Comparison of ENCODE assay signal across 24 mouse cellular contexts in genomic region chr8:120333681-120334080, GRCm38 (mm10).
A peak's percentile ranks its signal among the peaks of the same experiment; 100 is the strongest.
DNase-seq lines count a peak whose midpoint lies in the region; ATAC-seq lines count a peak whose summit lies in the region.
"Had no signal": no experiment of that assay in that cellular context is flagged by ENCODE, and none has a peak within 500 bp of the region (broad histone marks: within the 10 kb centered on the region; RNA-seq: fewer than 3 reads in every experiment).

No protein-coding gene starts in this region.

- 81% methylated on average over 4 of the region's 4 CpGs for WGBS in heart, embryonic 11.5 days (ENCODE audit: insufficient replicate concordance)
- 87% methylated on average over 4 of the region's 4 CpGs for WGBS in midbrain, embryonic 10.5 days
- 91% methylated on average over 4 of the region's 4 CpGs for WGBS in midbrain, embryonic 14.5 days

- no peak overlapping the region for H3K9ac ChIP-seq in heart, embryonic 11.5 days (ENCODE audit: low read depth, low read length)
- H3K9ac ChIP-seq in midbrain, embryonic 14.5 days (replicated peaks; ENCODE audit: low read length) = no peak overlapping the region
- H3K9ac ChIP-seq: forebrain, postnatal 0 days; heart, embryonic 15.5 days; hindbrain, embryonic 12.5 days had no signal

- ATAC-seq in heart, embryonic 11.5 days (replicated peaks; ENCODE audit: insufficient number of reproducible peaks, low FRiP score, low TSS enrichment) = no peak
- ATAC-seq in midbrain, embryonic 14.5 days (ENCODE audit: low FRiP score, low TSS enrichment) = no peak
- ATAC-seq: forebrain, postnatal 0 days; intestine, postnatal 0 days had no signal

- H3K4me1 ChIP-seq in heart, embryonic 11.5 days (ENCODE audit: control insufficient read depth, insufficient read depth, low read length) = peaks cover 47% of the 10 kb centered on the region
- peaks cover 91% of the 10 kb centered on the region for H3K4me1 ChIP-seq in midbrain, embryonic 10.5 days
- H3K4me1 ChIP-seq in midbrain, embryonic 14.5 days (ENCODE audit: control insufficient read depth, insufficient read depth, low read length) = peaks cover 30% of the 10 kb centered on the region

- no peaks in the 10 kb centered on the region for H3K36me3 ChIP-seq in heart, embryonic 11.5 days (ENCODE audit: control insufficient read depth, insufficient read depth, low read length)
- no peaks in the 10 kb centered on the region for H3K36me3 ChIP-seq in midbrain, embryonic 10.5 days
- no peaks in the 10 kb centered on the region for H3K36me3 ChIP-seq in midbrain, embryonic 14.5 days (ENCODE audit: control insufficient read depth, insufficient read depth, low read length)
- H3K36me3 ChIP-seq: G1E; heart, embryonic 15.5 days; hindbrain, embryonic 12.5 days; midbrain, embryonic 12.5 days; neural tube, embryonic 13.5 days had no signal

- H3K4me2 ChIP-seq in heart, embryonic 11.5 days = no peak overlapping the region
- no peak overlapping the region for H3K4me2 ChIP-seq in midbrain, embryonic 14.5 days (ENCODE audit: low read length)
- H3K4me2 ChIP-seq: heart, embryonic 15.5 days; hindbrain, embryonic 12.5 days; midbrain, embryonic 12.5 days; neural tube, embryonic 13.5 days had no signal

- H3K27ac ChIP-seq in heart, embryonic 11.5 days (ENCODE audit: low read depth, low read length) = 0 out of 2 replicates have a peak overlapping the region, but pooled peaks have one; percentile 10
- peak overlapping the region; percentile 95 for H3K27ac ChIP-seq in midbrain, embryonic 10.5 days (replicated peaks)
- no peak overlapping the region for H3K27ac ChIP-seq in midbrain, embryonic 14.5 days (replicated peaks; ENCODE audit: low read depth, low read length)

- H3K9me3 ChIP-seq in heart, embryonic 11.5 days (replicated peaks; ENCODE audit: control insufficient read depth, low read length) = no peaks in the 10 kb centered on the region
- no peaks in the 10 kb centered on the region; the same call in 1 of the 2 replicates for H3K9me3 ChIP-seq in midbrain, embryonic 10.5 days (replicated peaks)
- H3K9me3 ChIP-seq in midbrain, embryonic 14.5 days (ENCODE audit: control insufficient read depth, low read length) = no peaks in the 10 kb centered on the region
- H3K9me3 ChIP-seq: heart, embryonic 15.5 days; hindbrain, embryonic 12.5 days; midbrain, embryonic 12.5 days; neural tube, embryonic 13.5 days had no signal

- no peaks in the 10 kb centered on the region for H3K27me3 ChIP-seq in heart, embryonic 11.5 days (ENCODE audit: control insufficient read depth, insufficient read depth, low read length)
- peaks cover 38% of the 10 kb centered on the region for H3K27me3 ChIP-seq in midbrain, embryonic 10.5 days (ENCODE audit: low read depth, poor library complexity, severe bottlenecking)
- no peaks in the 10 kb centered on the region for H3K27me3 ChIP-seq in midbrain, embryonic 14.5 days (ENCODE audit: control insufficient read depth, insufficient read depth, low read length)
- H3K27me3 ChIP-seq: neural tube, embryonic 13.5 days had no signal

- H3K4me3 ChIP-seq in heart, embryonic 11.5 days (ENCODE audit: low read depth, low read length) = no peak overlapping the region
- H3K4me3 ChIP-seq in midbrain, embryonic 10.5 days = no peak overlapping the region
- no peak overlapping the region for H3K4me3 ChIP-seq in midbrain, embryonic 14.5 days (replicated peaks; ENCODE audit: low read depth, low read length)
- H3K4me3 ChIP-seq: heart, embryonic 15.5 days; hindbrain, embryonic 12.5 days; midbrain, embryonic 12.5 days; neural tube, embryonic 13.5 days had no signal

- no peak for DNase-seq in heart, adult 8-10 months (ENCODE audit: low spot score)
- no peak for DNase-seq in midbrain, embryonic 10.5 days (ENCODE audit: low spot score)
- DNase-seq in midbrain, embryonic 14.5 days = no peak
- peak; percentile 88 for DNase-seq in ZHBTc4 (ENCODE audit: low read depth, low spot score)
- DNase-seq in layer of hippocampus, postnatal 14 days (ENCODE audit: low spot score in 2 of 2) = no peak
- no peak for DNase-seq in thymus, postnatal 10 days (ENCODE audit: low spot score in 2 of 2)
- DNase-seq: adrenal gland, adult 8-10 months; cerebellum, adult 8-10 months; cerebellum, postnatal 36 days; forebrain, postnatal 0 days; kidney, adult 9 months; kidney, postnatal 10 days; lung, adult 2 months; lung, postnatal 14 days; right cerebral cortex, postnatal 4 days; thymus, adult 18-20 months; thymus, postnatal 36 days had no signal
